Mouse (Mus musculus) megakaryocyte, embryonic 14.5 days (primary cell): ENCODE measurements around the gene AI837181.

Source experiments
- FLI1 ChIP-seq: IDR thresholded peaks from 2 replicates; pipeline ENCODE4 v1.6.1; 2012; ENCODE audit warnings: low read length, inconsistent platforms, mixed read lengths
- GATA1 ChIP-seq: IDR thresholded peaks from 3 replicates; pipeline ENCODE4 v1.6.1; 2012; ENCODE audit warnings: mixed read lengths, low read length, inconsistent platforms, borderline replicate concordance

DNA sequence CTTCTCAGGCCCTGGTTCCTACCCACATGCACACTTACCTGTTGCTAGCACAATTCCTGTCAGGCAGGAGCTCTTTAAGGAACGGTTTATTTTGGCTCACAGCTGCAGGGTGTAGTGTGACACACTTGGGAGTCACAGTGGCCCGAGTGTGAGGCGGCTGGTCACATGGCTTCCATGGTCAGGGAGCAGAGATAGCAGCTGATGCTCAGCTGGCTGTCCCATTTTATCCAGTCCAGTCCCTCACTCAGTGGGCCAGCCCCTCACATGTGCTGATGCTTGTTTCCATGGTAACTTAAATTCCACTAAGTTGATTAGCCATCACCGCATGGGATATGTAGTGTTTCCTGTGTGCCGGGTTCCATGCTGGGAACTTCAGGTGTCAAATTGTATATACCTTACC is 13.0 kb upstream of the AI837181 start:
- TF ChIP-seq GATA1 (no peak), FLI1 (no peak)
